Mouse (Mus musculus): ENCODE measurements around the gene Lpar3. TPM values are rescaled to one million over a fixed set of nuclear protein-coding genes. Genes with fewer than 3 reads are reported as not detected.

Lpar3 gene
- polyA plus RNA-seq, 1 experiment from 2014 or later, result 0.78 TPM

GRCm38 (mm10) chr3:146317366-146317765 lies 96.6 kb downstream of the Lpar3 start:
- Histone ChIP-seq H3K4me3 (replicated peaks) (no peak overlapping the region), H3K36me3 (no peaks in the 10 kb centered on the region), H3K4me1 (peaks cover 11% of the 10 kb centered on the region), H3K4me2 (no peak overlapping the region), H3K27ac (replicated peaks) (no peak overlapping the region), H3K9ac (replicated peaks) (no peak overlapping the region), H3K27me3 (replicated peaks) (no peaks in the 10 kb centered on the region), H3K9me3 (replicated peaks) (no peaks in the 10 kb centered on the region)
- no peak for ATAC-seq (ENCODE audit: low FRiP score)
- WGBS, result 96% methylated on average over 7 of the region's 7 CpGs

GRCm38 (mm10) chr3:146317911-146318310 lies 97.1 kb downstream of the Lpar3 start:
- no peak for ATAC-seq (ENCODE audit: low FRiP score)
- H3K4me2 ChIP-seq, result no peak overlapping the region
- no peak overlapping the region for H3K9ac ChIP-seq (replicated peaks)
- H3K27ac ChIP-seq (replicated peaks), result no peak overlapping the region
- peaks cover 11% of the 10 kb centered on the region for H3K4me1 ChIP-seq
- no peaks in the 10 kb centered on the region for H3K27me3 ChIP-seq (replicated peaks)
- no peak overlapping the region for H3K4me3 ChIP-seq (replicated peaks)
- H3K9me3 ChIP-seq (replicated peaks), result no peaks in the 10 kb centered on the region
- 90% methylated on average over 12 of the region's 12 CpGs for WGBS
- no peaks in the 10 kb centered on the region for H3K36me3 ChIP-seq

- Histone ChIP-seq H3K4me1 (peaks cover 11% of the 10 kb centered on the region), H3K9ac (replicated peaks) (no peak overlapping the region), H3K27me3 (replicated peaks) (no peaks in the 10 kb centered on the region), H3K4me2 (peak overlapping the region; percentile 38), H3K27ac (replicated peaks) (0 out of 2 replicates have a peak overlapping the region, but pooled peaks have one; percentile 30), H3K36me3 (no peaks in the 10 kb centered on the region), H3K4me3 (replicated peaks) (no peak overlapping the region), H3K9me3 (replicated peaks) (no peaks in the 10 kb centered on the region)
- 29% methylated on average over 16 of the region's 16 CpGs for whole genome bisulfite sequencing
- ATAC-seq (ENCODE audit: low FRiP score), result peak; percentile 24; the same call in 1 of the 2 replicates
Measured at GRCm38 (mm10) chr3:146318520-146318938, 97.8 kb downstream of the Lpar3 start.

GRCm38 (mm10) chr3:146318987-146319386 lies 98.2 kb downstream of the Lpar3 start:
- Histone ChIP-seq H3K27me3 (replicated peaks) (no peaks in the 10 kb centered on the region), H3K4me2 (peak overlapping the region; percentile 38), H3K36me3 (no peaks in the 10 kb centered on the region), H3K9me3 (replicated peaks) (no peaks in the 10 kb centered on the region), H3K9ac (replicated peaks) (no peak overlapping the region), H3K4me1 (peaks cover 11% of the 10 kb centered on the region), H3K27ac (replicated peaks) (0 out of 2 replicates have a peak overlapping the region, but pooled peaks have one; percentile 30), H3K4me3 (replicated peaks) (no peak overlapping the region)
- ATAC-seq (ENCODE audit: low FRiP score), result peak; percentile 53
- 16% methylated on average over 13 of the region's 13 CpGs for WGBS

GRCm38 (mm10) chr3:146319503-146319902 lies 98.7 kb downstream of the Lpar3 start:
- no peak overlapping the region for H3K9ac ChIP-seq (replicated peaks)
- no peaks in the 10 kb centered on the region for H3K9me3 ChIP-seq (replicated peaks)
- H3K27ac ChIP-seq (replicated peaks), result no peak overlapping the region
- H3K4me2 ChIP-seq, result no peak overlapping the region
- H3K4me3 ChIP-seq (replicated peaks), result no peak overlapping the region
- WGBS, result 78% methylated on average over 14 of the region's 14 CpGs
- H3K36me3 ChIP-seq, result no peaks in the 10 kb centered on the region
- H3K4me1 ChIP-seq, result peaks cover 11% of the 10 kb centered on the region
- no peaks in the 10 kb centered on the region for H3K27me3 ChIP-seq (replicated peaks)
- ATAC-seq (ENCODE audit: low FRiP score), result no peak

GRCm38 (mm10) chr3:146324949-146325348 lies 104.2 kb downstream of the Lpar3 start:
- Histone ChIP-seq H3K27me3 (replicated peaks) (no peaks in the 10 kb centered on the region), H3K4me2 (no peak overlapping the region), H3K9me3 (replicated peaks) (no peaks in the 10 kb centered on the region), H3K4me1 (peaks cover 18% of the 10 kb centered on the region), H3K36me3 (no peaks in the 10 kb centered on the region), H3K4me3 (replicated peaks) (no peak overlapping the region), H3K9ac (replicated peaks) (no peak overlapping the region), H3K27ac (replicated peaks) (no peak overlapping the region)
- ATAC-seq (ENCODE audit: low FRiP score), result no peak
- WGBS, result 46% methylated on average over 8 of the region's 8 CpGs

- 38% methylated on average over 14 of the region's 17 CpGs for WGBS
- no peak overlapping the region for H3K9ac ChIP-seq (replicated peaks)
- H3K4me2 ChIP-seq, result peak overlapping the region; percentile 60
- no peak overlapping the region for H3K27ac ChIP-seq (replicated peaks)
- no peaks in the 10 kb centered on the region for H3K9me3 ChIP-seq (replicated peaks)
- no peak overlapping the region for H3K4me3 ChIP-seq (replicated peaks)
- peak; percentile 13; the same call in 1 of the 2 replicates for ATAC-seq (ENCODE audit: low FRiP score)
- no peaks in the 10 kb centered on the region for H3K36me3 ChIP-seq
- H3K27me3 ChIP-seq (replicated peaks), result no peaks in the 10 kb centered on the region
- H3K4me1 ChIP-seq, result peaks cover 18% of the 10 kb centered on the region
Measured at GRCm38 (mm10) chr3:146326743-146327536, 106.2 kb downstream of the Lpar3 start.

- Histone ChIP-seq H3K4me1 (peaks cover 18% of the 10 kb centered on the region), H3K9me3 (replicated peaks) (no peaks in the 10 kb centered on the region), H3K4me2 (peak overlapping the region; percentile 60), H3K4me3 (replicated peaks) (peak overlapping the region; percentile 31), H3K9ac (replicated peaks) (peak overlapping the region; percentile 55), H3K27me3 (replicated peaks) (no peaks in the 10 kb centered on the region), H3K36me3 (no peaks in the 10 kb centered on the region), H3K27ac (replicated peaks) (peak overlapping the region; percentile 87)
- WGBS, result under 1% methylated on average over 13 of the region's 13 CpGs
- peak; percentile 92 for ATAC-seq (ENCODE audit: low FRiP score)
Measured at GRCm38 (mm10) chr3:146327537-146328255, 106.9 kb downstream of the Lpar3 start.

GRCm38 (mm10) chr3:146328749-146329148 lies 108.0 kb downstream of the Lpar3 start:
- H3K4me3 ChIP-seq (replicated peaks), result no peak overlapping the region
- no peaks in the 10 kb centered on the region for H3K27me3 ChIP-seq (replicated peaks)
- no peaks in the 10 kb centered on the region for H3K9me3 ChIP-seq (replicated peaks)
- peak overlapping the region; percentile 60 for H3K4me2 ChIP-seq
- no peak overlapping the region for H3K9ac ChIP-seq (replicated peaks)
- no peaks in the 10 kb centered on the region for H3K36me3 ChIP-seq
- 17% methylated on average over 13 of the region's 13 CpGs for WGBS
- peak overlapping the region; percentile 87; the same call in 1 of the 2 replicates for H3K27ac ChIP-seq (replicated peaks)
- H3K4me1 ChIP-seq, result peaks cover 18% of the 10 kb centered on the region
- ATAC-seq (ENCODE audit: low FRiP score), result no peak

- Histone ChIP-seq H3K27ac (replicated peaks) (no peak overlapping the region), H3K4me1 (peaks cover 26% of the 10 kb centered on the region), H3K36me3 (no peaks in the 10 kb centered on the region), H3K9me3 (replicated peaks) (no peaks in the 10 kb centered on the region), H3K27me3 (replicated peaks) (no peaks in the 10 kb centered on the region), H3K4me3 (replicated peaks) (no peak overlapping the region), H3K4me2 (no peak overlapping the region), H3K9ac (replicated peaks) (no peak overlapping the region)
- WGBS, result 81% methylated on average over 11 of the region's 11 CpGs
- no peak for ATAC-seq (ENCODE audit: low FRiP score)
Measured at GRCm38 (mm10) chr3:146331819-146332218, 111.1 kb downstream of the Lpar3 start.

- Histone ChIP-seq H3K27ac (replicated peaks) (no peak overlapping the region), H3K27me3 (replicated peaks) (no peaks in the 10 kb centered on the region), H3K9ac (replicated peaks) (no peak overlapping the region), H3K4me1 (peaks cover 29% of the 10 kb centered on the region), H3K4me2 (no peak overlapping the region), H3K9me3 (replicated peaks) (no peaks in the 10 kb centered on the region), H3K4me3 (replicated peaks) (no peak overlapping the region), H3K36me3 (no peaks in the 10 kb centered on the region)
- WGBS, result 93% methylated on average over 3 of the region's 3 CpGs
- no peak for ATAC-seq (ENCODE audit: low FRiP score)
Measured at GRCm38 (mm10) chr3:146333270-146333669, 112.5 kb downstream of the Lpar3 start.

- Histone ChIP-seq H3K4me2 (no peak overlapping the region), H3K9me3 (replicated peaks) (no peaks in the 10 kb centered on the region), H3K4me1 (peaks cover 26% of the 10 kb centered on the region), H3K27ac (replicated peaks) (peak overlapping the region; percentile 71), H3K36me3 (no peaks in the 10 kb centered on the region), H3K27me3 (replicated peaks) (no peaks in the 10 kb centered on the region), H3K4me3 (replicated peaks) (no peak overlapping the region), H3K9ac (replicated peaks) (no peak overlapping the region)
- WGBS, result 18% methylated on average over 7 of the region's 7 CpGs
- 0 out of 2 replicates have a peak, but pooled peaks have one; percentile 25 for ATAC-seq (ENCODE audit: low FRiP score)
Measured at GRCm38 (mm10) chr3:146334070-146334469, 113.3 kb downstream of the Lpar3 start.
